Mouse (Mus musculus) olfactory bulb, adult 2 months (tissue): ENCODE data around the gene Fgfr2.

Experiments used
- CTCF ChIP-seq: fragments of 200-500 bp; IDR thresholded peaks from 2 replicates; pipeline ENCODE4 v1.5.1; 2012; ENCODE audit warnings: low read depth, mild to moderate bottlenecking, low read length, moderate library complexity; ENCODE audit not compliant: insufficient read depth
- POLR2A ChIP-seq: fragments of 200-500 bp; IDR thresholded peaks from 2 replicates; pipeline ENCODE4 v1.6.1; 2012; ENCODE audit warnings: mild to moderate bottlenecking, low read depth, low read length, moderate library complexity; ENCODE audit not compliant: insufficient read depth

GRCm38 (mm10) chr7:132162254-132162653 is 960.9 kb downstream of the Fgfr2 start:
- no peak for TF ChIP-seq CTCF
- no peak for TF ChIP-seq POLR2A
